Mouse (Mus musculus) spleen, embryonic (tissue): ENCODE results near the gene C1qtnf9.

Experiments
- CTCF ChIA-PET: fragments of 350-600 bp; sonication (Branson Sonifier 250); formaldehyde crosslinking; loops from one replicate; lab custom pipeline; 2022; lab: Charles Lee

Gene C1qtnf9

DNA sequence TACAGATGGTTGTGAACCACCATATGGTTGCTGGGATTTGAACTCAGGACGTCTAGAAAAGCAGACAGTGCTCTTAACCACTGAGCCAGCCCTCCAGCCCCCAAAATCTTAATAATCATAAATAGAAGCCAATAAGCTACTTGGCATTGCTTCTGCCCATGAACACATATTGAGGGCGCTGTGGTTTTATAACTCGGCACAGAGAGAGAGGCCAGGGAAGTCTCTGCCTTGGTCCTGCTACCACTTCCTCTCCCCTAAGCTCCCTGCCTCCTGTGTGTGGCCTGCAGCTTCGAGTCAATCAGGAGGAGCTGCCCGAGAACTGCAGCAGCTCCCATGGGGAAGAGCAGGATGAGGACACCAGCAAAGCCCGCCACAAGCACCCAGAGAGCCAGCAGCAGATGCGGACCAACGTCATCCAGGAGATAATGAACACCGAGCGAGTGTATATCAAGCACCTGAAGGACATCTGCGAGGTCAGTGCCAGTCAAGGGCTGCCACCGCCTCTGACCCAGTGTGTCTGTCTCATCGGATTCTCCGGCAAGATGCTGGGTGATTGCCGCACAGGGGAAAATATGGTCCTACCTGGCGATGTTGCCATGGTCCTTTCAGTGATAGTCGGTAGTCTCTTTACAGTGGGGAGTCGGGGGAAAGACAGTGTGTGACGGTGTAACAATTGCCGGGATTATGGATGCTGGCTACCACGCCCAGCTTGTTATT lies 20.6 kb upstream of the C1qtnf9 start:
- CTCF ChIA-PET, result interaction anchor here (0.5 kb wide), 1 partner anchor 52 kb away, joined by 3 read pairs; no protein-coding TSS in a partner anchor

DNA sequence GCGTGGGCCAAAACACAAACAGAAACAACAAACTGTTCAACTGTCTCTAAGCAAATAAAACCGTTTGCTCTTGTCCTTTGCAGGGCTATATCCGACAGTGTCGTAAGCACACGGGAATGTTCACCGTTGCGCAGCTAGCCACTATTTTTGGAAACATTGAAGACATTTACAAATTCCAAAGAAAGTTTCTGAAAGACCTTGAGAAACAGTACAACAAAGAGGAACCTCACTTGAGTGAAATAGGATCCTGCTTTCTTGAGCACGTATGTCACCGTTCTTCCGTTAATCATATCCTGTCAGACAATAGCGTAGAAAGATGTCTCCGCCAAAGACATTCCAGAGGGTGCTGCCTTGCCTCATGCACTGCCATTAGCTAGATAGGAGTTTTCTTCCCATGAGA lies 18.1 kb upstream of the C1qtnf9 start:
- CTCF ChIA-PET, result no interaction called here

- CTCF ChIA-PET, result interaction anchor here (0.7 kb wide), 1 partner anchor 287 kb away, joined by 3 read pairs; no protein-coding TSS in a partner anchor
Measured at GRCm38 (mm10) chr14:60751581-60751980, 16.4 kb upstream of the C1qtnf9 start.

- CTCF ChIA-PET, result interaction anchor here (0.7 kb wide), 1 partner anchor 21 kb away, joined by 4 read pairs; no protein-coding TSS in a partner anchor
Measured at GRCm38 (mm10) chr14:60752892-60753800, 14.8 kb upstream of the C1qtnf9 start.

GRCm38 (mm10) chr14:60753801-60754126 lies 14.2 kb upstream of the C1qtnf9 start:
- CTCF ChIA-PET, result no interaction called here

DNA sequence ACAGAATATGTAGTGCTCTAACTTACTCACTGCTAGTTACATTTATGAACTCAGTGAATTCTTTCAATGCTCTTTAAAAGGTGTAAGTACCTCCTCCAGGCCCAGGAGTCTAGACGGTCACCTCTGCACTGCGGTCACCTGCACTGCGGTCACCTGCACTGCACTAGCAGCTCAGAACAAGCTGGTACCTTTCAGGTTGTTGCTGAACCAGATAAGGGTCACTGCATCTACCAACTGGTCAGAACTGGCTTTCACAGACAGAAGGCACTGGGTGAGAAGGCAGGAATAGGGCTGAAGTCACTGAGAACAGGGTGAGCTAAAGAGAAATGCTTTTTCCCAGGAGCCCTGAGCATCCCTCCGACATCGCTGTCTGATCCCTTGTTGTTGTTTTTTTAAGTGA lies 13.3 kb upstream of the C1qtnf9 start:
- CTCF ChIA-PET, result no interaction called here

DNA sequence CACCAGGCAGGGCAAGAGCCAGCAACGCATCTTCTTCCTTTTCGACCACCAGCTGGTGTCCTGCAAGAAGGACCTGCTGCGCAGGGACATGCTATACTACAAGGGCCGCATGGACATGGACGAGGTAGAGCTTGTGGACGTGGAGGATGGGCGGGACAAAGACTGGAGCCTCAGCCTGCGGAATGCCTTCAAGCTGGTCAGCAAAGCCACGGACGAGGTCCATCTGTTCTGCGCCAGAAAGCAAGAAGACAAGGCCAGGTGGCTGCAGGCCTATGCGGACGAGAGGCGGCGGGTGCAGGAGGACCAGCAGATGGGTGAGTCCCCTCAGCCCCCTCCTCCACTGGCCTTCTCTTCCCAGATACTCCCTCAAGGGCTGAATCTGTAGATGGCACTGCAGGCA lies 11.7 kb upstream of the C1qtnf9 start:
- CTCF ChIA-PET, result no interaction called here

GRCm38 (mm10) chr14:60757265-60757664 lies 10.7 kb upstream of the C1qtnf9 start:
- CTCF ChIA-PET, result no interaction called here

GRCm38 (mm10) chr14:60757722-60758121 lies 10.2 kb upstream of the C1qtnf9 start:
- CTCF ChIA-PET, result no interaction called here

DNA sequence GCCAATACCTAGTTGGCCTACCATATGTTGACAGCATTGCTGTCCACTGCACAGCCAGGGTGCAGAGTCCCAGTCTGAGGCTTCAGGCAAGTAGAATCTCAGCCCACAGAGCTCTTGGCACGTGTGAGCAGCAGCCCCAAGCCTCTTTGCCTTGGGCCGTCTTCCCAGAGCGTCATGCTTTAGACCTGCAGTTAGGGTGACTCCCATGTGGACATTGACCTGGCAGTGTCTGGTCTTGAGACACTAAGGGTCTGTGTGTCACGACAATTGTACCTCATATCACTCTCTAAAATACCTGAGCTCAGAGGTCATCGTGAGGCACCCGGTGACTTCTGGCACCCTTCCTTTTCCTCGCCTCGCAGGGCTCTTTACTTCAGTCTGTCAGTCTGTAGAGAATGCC lies 8.8 kb upstream of the C1qtnf9 start:
- CTCF ChIA-PET, result interaction anchor here (0.5 to 0.6 kb wide), 2 partner anchors 70 to 239 kb away, joined by 3 to 4 read pairs; no protein-coding TSS in a partner anchor

- CTCF ChIA-PET, result interaction anchor here (0.8 kb wide), 1 partner anchor 43 kb away, joined by 3 read pairs; no protein-coding TSS in a partner anchor
Measured at GRCm38 (mm10) chr14:60761801-60762200, 6.1 kb upstream of the C1qtnf9 start.

DNA sequence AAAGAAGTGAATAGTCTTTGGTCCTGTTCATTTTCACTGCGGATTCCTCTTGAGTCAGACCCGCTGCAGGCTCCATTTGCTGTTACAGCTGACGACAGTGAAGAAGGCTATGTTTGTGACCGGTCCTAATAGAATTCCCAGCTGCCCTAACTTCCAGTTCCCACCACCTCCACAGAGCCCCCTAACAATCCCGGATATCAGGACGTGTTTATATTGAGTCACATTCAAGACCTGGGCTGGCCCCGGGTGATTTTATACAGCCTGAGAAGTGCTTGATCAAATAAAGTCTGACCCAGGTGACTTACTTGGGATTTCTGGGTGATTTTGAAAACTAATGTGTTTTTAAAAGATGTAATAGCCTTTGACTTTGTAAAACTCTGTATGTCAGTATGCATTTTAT lies 5.2 kb upstream of the C1qtnf9 start:
- CTCF ChIA-PET, result no interaction called here

DNA sequence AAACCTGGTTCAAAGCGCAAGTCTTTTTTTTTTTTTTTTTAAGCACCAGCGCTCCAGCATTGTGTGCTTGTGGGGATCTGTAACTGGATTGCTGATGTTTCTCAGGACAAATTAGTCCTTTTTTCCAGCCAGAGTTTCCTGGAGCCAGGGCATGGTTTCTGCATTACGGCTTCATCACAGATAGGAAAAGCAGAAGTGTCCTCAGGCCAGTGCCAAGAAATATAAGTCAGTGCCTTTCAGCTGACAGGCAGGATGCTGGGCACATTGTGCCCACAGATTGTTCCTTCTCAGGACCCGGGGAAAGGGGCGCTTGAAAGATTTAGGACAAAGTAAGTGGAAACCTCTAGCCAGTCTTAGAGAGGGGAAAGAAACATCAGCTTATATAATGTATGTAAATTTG lies 4.2 kb upstream of the C1qtnf9 start:
- CTCF ChIA-PET, result no interaction called here

GRCm38 (mm10) chr14:60764526-60764925 lies 3.4 kb upstream of the C1qtnf9 start:
- CTCF ChIA-PET, result no interaction called here

GRCm38 (mm10) chr14:60765025-60765424 lies 2.9 kb upstream of the C1qtnf9 start:
- CTCF ChIA-PET, result no interaction called here

DNA sequence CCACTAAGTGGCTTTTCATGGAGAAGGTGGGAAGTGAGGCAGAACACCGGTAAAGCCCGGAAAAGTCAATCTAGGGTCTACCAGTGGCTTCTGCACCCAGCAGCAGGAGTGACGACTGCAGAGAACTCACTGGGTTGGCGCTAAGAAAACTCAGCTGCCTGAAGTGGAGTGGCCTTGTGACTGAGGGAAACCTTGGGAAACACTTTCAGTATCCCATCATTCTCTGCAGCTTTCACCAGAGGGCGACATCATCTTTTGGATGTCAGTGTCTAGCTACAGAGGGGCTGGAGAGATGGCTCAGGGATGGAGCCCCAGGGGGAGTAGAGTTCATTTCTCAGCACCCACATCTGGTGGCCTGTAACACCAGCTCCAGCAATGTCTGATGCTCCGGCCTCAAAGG lies 1.4 kb downstream of the C1qtnf9 start:
- CTCF ChIA-PET, result interaction anchor here (0.7 to 1.1 kb wide), 2 partner anchors 12 to 256 kb away, joined by 3 to 5 read pairs; no protein-coding TSS in a partner anchor

- CTCF ChIA-PET, result interaction anchor here (0.8 to 1.1 kb wide), 4 partner anchors 10 to 58 kb away, joined by 3 to 5 read pairs (median 3); no protein-coding TSS in a partner anchor
Measured at GRCm38 (mm10) chr14:60770594-60770993, 2.7 kb downstream of the C1qtnf9 start.

GRCm38 (mm10) chr14:60771057-60771456 lies 3.1 kb downstream of the C1qtnf9 start:
- CTCF ChIA-PET, result interaction anchor here (0.7 to 1.1 kb wide), 5 partner anchors 11 to 506 kb away, joined by 3 to 7 read pairs (median 3); no protein-coding TSS in a partner anchor

GRCm38 (mm10) chr14:60773476-60773875 lies 5.5 kb downstream of the C1qtnf9 start:
- CTCF ChIA-PET, result no interaction called here

DNA sequence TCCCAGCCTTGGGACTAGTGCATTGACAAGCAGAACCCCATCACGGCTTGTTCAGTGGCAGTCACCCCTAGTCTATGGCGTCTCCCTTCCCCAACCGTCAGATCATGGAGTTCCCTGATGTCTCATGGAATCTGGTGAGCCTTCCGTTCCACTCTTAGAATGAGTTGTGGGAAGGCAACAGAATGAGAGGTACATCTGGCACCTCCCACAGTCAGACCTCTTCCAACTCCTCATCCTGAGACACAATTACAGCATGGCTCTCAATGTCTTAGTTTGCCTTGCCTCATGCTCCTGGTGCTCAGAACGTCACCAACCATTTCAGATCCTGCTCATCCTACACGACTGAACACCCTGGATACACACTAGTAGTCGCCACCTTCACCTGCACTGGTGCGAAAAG lies 8.6 kb downstream of the C1qtnf9 start:
- CTCF ChIA-PET, result no interaction called here

DNA sequence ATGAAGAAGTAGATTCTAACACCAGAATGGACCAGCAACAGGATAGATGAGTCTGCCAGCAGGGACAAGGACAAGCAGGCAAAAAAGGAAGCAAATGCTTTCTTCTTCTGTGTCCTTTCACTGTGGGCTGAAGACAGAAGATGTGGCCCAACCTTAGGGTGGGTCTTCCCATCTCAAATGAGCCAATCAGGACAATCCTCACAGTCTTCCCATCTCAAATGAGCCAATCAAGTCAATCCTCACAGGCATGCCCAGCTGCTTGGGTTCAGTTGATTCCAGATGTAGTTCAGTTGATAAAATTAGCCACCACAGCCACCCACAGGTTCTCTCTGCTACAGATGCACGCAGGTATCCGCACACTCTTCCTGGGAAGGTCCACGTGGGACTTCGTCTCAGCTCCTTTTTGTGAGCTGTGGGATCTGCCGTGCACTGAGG lies 9.6 kb downstream of the C1qtnf9 start:
- CTCF ChIA-PET, result interaction anchor here (0.6 kb wide), 1 partner anchor 325 kb away, joined by 3 read pairs; no protein-coding TSS in a partner anchor

DNA sequence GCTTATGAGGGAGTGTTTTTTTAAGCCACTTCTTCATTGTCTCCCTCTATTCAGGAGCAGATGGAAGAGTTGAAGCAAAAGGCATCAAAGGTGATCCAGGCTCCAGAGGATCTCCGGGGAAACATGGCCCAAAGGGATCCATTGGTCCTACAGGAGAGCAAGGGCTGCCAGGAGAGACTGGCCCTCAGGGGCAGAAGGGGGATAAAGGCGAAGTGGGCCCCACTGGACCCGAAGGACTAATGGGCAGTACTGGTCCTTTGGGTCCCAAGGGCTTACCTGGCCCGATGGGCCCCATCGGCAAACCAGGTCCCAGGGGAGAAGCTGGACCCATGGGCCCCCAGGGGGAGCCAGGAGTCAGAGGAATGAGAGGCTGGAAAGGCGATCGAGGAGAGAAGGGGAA lies 11.3 kb downstream of the C1qtnf9 start:
- CTCF ChIA-PET, result no interaction called here
